Mouse (Mus musculus) intestine, embryonic 15.5 days (tissue): Measurements from ENCODE around the gene Kif3c. TPM values are rescaled to one million over a fixed set of nuclear protein-coding genes. Genes with fewer than 3 reads are reported as not detected.
"Not testable (repeated sequence)": the region's sequence is repeated elsewhere in the genome, so short reads cannot be mapped to it uniquely, and the experiment has no call there.

Experiments
- ATAC-seq: fragments of 200-750 bp; cut with Nextera tagmentation; 2 replicates; pipeline ENCODE4 v1.8.0; 2017; ENCODE audit warnings: moderate TSS enrichment, moderate library complexity
- H3K27ac ChIP-seq: fragments of 300-500 bp; sonication (generic); 2 replicates; pipeline ENCODE4 v1.5.1; 2015; ENCODE audit warnings: mild to moderate bottlenecking, inconsistent platforms
- H3K27me3 ChIP-seq: fragments of 300-500 bp; sonication (generic); replicated peaks from 2 replicates; pipeline ENCODE4 v1.6.1; 2015; ENCODE audit warnings: inconsistent platforms
- H3K36me3 ChIP-seq: fragments of 300-500 bp; sonication (generic); 2 replicates; pipeline ENCODE4 v1.6.1; 2015; ENCODE audit warnings: inconsistent platforms
- H3K4me1 ChIP-seq: fragments of 300-500 bp; sonication (generic); replicated peaks from 2 replicates; pipeline ENCODE4 v1.6.1; 2015; ENCODE audit warnings: inconsistent platforms
- H3K4me2 ChIP-seq: fragments of 300-500 bp; sonication (generic); replicated peaks from 2 replicates; pipeline ENCODE4 v1.6.1; 2015; ENCODE audit warnings: mild to moderate bottlenecking, inconsistent platforms
- H3K4me3 ChIP-seq: fragments of 300-500 bp; sonication (generic); replicated peaks from 2 replicates; pipeline ENCODE4 v1.5.1; 2015; ENCODE audit warnings: inconsistent platforms
- H3K9ac ChIP-seq: fragments of 300-500 bp; sonication (generic); 2 replicates; pipeline ENCODE4 v1.6.1; 2015; ENCODE audit warnings: inconsistent platforms
- H3K9me3 ChIP-seq: fragments of 300-500 bp; sonication (generic); 2 replicates; pipeline ENCODE4 v1.6.1; 2016; ENCODE audit warnings: inconsistent platforms
- WGBS: fragments of 180-500 bp; shearing (Covaris S2); methylation state at CpG from one replicate; pipeline ENCODE4 v1.1.7; 2015; 5-methylcytosine and 5-hydroxymethylcytosine counted together
- polyA plus RNA-seq: library from polyadenylated mRNA; unstranded; fragments of >200 nt; fragmentation: Nextera tagmentation; extraction: Ambion mirVana; gene quantifications from 2 replicates; pipeline ENCODE4 v1.2.1, GENCODE M21; 2015

Gene Kif3c
- polyA plus RNA-seq, 1 experiment from 2014 or later: 8.7 TPM

- no peak overlapping the region for H3K27ac ChIP-seq
- H3K4me1 ChIP-seq: no peaks in the 10 kb centered on the region
- H3K9ac ChIP-seq: no peak overlapping the region
- no peaks in the 10 kb centered on the region for H3K27me3 ChIP-seq
- WGBS: 92% methylated on average over 8 of the region's 8 CpGs
- H3K9me3 ChIP-seq: no peaks in the 10 kb centered on the region
- no peaks in the 10 kb centered on the region for H3K36me3 ChIP-seq
- H3K4me3 ChIP-seq: no peak overlapping the region
- no peak overlapping the region for H3K4me2 ChIP-seq
- no peak for ATAC-seq
These were observed 32.0 kb downstream of the Kif3c start for GRCm38 (mm10) chr12:3396931-3397330.

GRCm38 (mm10) chr12:3405662-3406061, 40.7 kb downstream of the Kif3c start:
- H3K27ac ChIP-seq, H3K4me3 ChIP-seq, H3K27me3 ChIP-seq, H3K9me3 ChIP-seq, ATAC-seq, H3K4me1 ChIP-seq, H3K4me2 ChIP-seq, H3K9ac ChIP-seq, H3K36me3 ChIP-seq: not testable (repeated sequence)
- 88% methylated on average over 3 of the region's 3 CpGs for WGBS

- WGBS: 94% methylated on average over 6 of the region's 6 CpGs
These were observed 41.7 kb downstream of the Kif3c start for GRCm38 (mm10) chr12:3406585-3406984.

GRCm38 (mm10) chr12:3414956-3415355, 50.0 kb downstream of the Kif3c start:
- WGBS: 95% methylated on average over 4 of the region's 4 CpGs
- Histone ChIP-seq H3K36me3 (no peaks in the 10 kb centered on the region), H3K4me3 (no peak overlapping the region), H3K9me3 (no peaks in the 10 kb centered on the region), H3K4me1 (no peaks in the 10 kb centered on the region), H3K27ac (no peak overlapping the region), H3K9ac (no peak overlapping the region), H3K4me2 (no peak overlapping the region), H3K27me3 (no peaks in the 10 kb centered on the region)
- no peak for ATAC-seq

More at GRCm38 (mm10) chr12:3406585-3406984, 41.7 kb downstream of the Kif3c start:
- H3K4me3 ChIP-seq: no peak overlapping the region
- no peaks in the 10 kb centered on the region for H3K36me3 ChIP-seq
- H3K4me1 ChIP-seq: no peaks in the 10 kb centered on the region
- H3K9ac ChIP-seq: no peak overlapping the region
- H3K27me3 ChIP-seq: no peaks in the 10 kb centered on the region
- ATAC-seq: no peak
- no peak overlapping the region for H3K27ac ChIP-seq
- no peak overlapping the region for H3K4me2 ChIP-seq
- no peaks in the 10 kb centered on the region for H3K9me3 ChIP-seq

DNA sequence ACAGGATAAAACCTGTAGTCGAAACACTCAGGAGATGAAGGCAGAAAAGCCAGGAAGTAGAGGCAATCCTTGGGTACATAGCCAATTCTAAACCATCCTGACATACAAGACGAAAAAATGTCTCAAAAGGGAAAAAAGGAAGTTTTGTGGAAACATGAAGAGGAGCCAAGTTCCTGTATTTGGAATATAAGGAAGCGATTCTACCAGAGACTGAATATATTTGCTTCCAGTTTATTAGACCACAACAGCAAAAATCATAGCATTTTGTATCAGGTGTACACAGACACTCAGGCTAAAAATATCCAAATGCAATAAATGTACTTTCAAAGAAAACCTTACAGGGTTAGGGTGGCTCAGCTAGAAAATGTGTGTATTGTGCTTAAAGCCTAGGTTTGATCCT, 53.8 kb downstream of the Kif3c start:
- H3K27ac ChIP-seq: no peak overlapping the region
- no peaks in the 10 kb centered on the region for H3K27me3 ChIP-seq
- no peak overlapping the region for H3K4me3 ChIP-seq
- no peak overlapping the region for H3K9ac ChIP-seq
- no peak overlapping the region for H3K4me2 ChIP-seq
- no peaks in the 10 kb centered on the region for H3K9me3 ChIP-seq
- ATAC-seq: no peak
- WGBS: 90% methylated on average over 3 of the region's 3 CpGs
- peaks cover 4% of the 10 kb centered on the region; the same call in 1 of the 2 replicates for H3K36me3 ChIP-seq
- H3K4me1 ChIP-seq: no peaks in the 10 kb centered on the region

DNA sequence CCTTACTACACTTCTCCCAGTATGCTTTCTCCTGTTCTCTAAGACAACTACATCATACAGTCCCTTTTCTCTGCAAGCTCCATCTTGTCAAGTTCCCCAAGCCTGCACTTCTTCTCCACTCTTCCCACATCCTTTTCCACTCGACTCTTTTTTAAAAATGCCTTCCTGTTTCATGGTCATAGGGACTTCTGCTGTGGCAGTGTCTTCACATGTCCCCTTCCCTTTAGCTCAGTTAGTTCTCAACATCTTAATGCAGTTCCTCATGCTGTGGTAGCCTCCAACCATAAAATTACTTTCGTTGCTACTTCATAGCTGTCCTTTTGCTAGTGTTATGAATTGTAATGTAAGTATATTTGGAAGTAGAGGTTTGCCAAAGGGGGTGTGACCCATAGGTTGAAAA, 55.6 kb downstream of the Kif3c start:
- H3K9me3 ChIP-seq: no peaks in the 10 kb centered on the region
- WGBS: 83% methylated on average over 2 of the region's 2 CpGs
- no peak overlapping the region for H3K9ac ChIP-seq
- no peak for ATAC-seq
- H3K4me3 ChIP-seq: no peak overlapping the region
- no peak overlapping the region for H3K4me2 ChIP-seq
- no peaks in the 10 kb centered on the region for H3K27me3 ChIP-seq
- peaks cover 5% of the 10 kb centered on the region; the same call in 1 of the 2 replicates for H3K4me1 ChIP-seq
- H3K27ac ChIP-seq: no peak overlapping the region
- peaks cover 4% of the 10 kb centered on the region; the same call in 1 of the 2 replicates for H3K36me3 ChIP-seq

DNA sequence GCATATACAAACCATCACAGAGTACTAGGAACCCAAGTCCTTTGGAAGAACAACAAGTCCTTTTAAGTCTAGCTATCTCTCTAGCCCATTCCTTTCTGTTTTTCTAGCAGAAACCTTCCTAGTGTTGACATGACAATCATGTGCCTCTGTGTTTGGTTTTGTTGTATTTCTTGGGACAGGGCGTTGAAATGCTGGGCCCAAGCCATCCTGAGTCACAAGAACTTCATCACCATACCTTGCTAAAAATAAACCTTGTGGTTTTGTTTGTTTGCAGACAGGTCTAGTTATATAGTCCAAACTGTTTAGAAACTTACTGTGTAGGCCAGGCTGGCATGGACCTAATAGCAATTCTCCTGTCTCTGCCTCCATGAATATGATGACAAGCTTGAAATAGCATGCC, 57.9 kb downstream of the Kif3c start:
- Histone ChIP-seq H3K9ac (no peak overlapping the region), H3K9me3 (no peaks in the 10 kb centered on the region), H3K27ac (no peak overlapping the region), H3K4me1 (peaks cover 5% of the 10 kb centered on the region; the same call in 1 of the 2 replicates), H3K4me2 (no peak overlapping the region), H3K4me3 (no peak overlapping the region), H3K36me3 (peaks cover 4% of the 10 kb centered on the region; the same call in 1 of the 2 replicates), H3K27me3 (no peaks in the 10 kb centered on the region)
- 87% methylated on average over 1 of the region's 1 CpGs for WGBS
- ATAC-seq: no peak

DNA sequence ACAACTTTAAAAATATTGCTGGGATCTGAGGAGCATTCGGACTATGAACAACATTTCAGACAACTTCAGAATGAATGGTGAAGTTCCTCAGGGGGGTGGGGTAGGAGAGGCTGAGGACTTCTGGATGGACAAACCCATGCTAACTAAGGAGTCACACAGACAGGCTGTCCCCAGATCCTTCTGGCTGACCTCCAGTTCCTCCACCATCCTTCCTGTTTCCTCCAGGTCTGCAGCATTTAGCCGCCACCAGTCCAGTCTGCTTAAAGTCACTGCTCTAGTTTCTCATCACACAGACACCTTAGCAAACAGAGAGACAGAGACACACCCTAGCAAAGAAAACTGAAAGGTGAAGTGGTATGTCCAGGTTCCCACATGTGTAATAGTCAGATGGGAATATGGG, 59.2 kb downstream of the Kif3c start:
- H3K9ac ChIP-seq: no peak overlapping the region
- peaks cover 5% of the 10 kb centered on the region; the same call in 1 of the 2 replicates for H3K4me1 ChIP-seq
- no peaks in the 10 kb centered on the region for H3K27me3 ChIP-seq
- no peak for ATAC-seq
- H3K27ac ChIP-seq: no peak overlapping the region
- WGBS: 73% methylated on average over 2 of the region's 2 CpGs
- H3K4me2 ChIP-seq: no peak overlapping the region
- H3K36me3 ChIP-seq: peaks cover 4% of the 10 kb centered on the region; the same call in 1 of the 2 replicates
- H3K4me3 ChIP-seq: no peak overlapping the region
- H3K9me3 ChIP-seq: no peaks in the 10 kb centered on the region

DNA sequence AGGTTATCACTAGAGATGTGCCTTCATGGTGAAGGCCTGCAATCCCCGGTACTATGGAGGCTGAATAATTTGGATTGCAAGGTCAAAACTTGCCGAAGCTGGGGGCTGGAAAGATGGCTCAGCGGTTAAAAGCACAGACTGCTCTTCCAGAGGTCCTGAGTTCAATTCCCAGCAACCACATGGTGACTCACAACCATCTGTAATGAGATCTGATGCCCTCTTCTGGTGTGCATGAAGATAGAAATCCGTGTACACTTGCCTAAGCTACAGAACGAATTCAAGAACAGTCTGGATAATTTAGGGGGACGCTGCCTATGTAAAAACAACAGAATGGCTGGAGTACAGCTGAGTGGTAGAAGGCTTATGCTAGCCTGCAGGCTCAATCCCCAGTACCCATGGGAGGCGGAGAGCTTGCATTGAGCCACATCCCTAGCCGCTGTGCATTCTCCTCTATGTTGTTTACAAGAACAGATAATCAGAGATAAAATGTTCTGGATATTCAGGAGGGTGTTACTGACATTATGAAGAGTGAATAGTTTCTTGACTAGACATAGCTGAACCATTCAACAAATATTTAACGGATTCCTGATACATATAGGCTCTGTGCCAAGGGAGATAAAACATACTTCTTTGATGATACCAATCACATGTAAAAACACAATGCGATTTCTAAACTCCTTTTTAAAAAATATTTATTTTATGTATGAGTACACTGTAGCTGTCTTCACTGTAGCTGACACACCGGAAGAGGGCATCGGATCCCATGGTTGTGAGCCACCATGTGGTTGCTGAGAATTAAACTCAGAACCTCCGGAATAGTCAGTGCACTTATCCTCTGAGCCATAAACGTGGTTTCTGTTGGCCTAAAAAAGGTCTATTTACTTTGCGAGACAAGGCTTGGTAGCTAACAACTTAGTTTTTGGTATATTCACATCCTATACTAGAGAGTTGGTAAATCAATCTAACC, 60.7 kb downstream of the Kif3c start:
- peaks cover 5% of the 10 kb centered on the region; the same call in 1 of the 2 replicates for H3K4me1 ChIP-seq
- peak overlapping the region; percentile 39 for H3K9ac ChIP-seq
- H3K4me2 ChIP-seq: peak overlapping the region; percentile 61
- peaks cover 4% of the 10 kb centered on the region; the same call in 1 of the 2 replicates for H3K36me3 ChIP-seq
- H3K4me3 ChIP-seq: peak overlapping the region; percentile 68
- H3K9me3 ChIP-seq: no peaks in the 10 kb centered on the region
- H3K27ac ChIP-seq: peak overlapping the region; percentile 85
- ATAC-seq: peak; percentile 56
- 36% methylated on average over 15 of the region's 15 CpGs for WGBS
- no peaks in the 10 kb centered on the region for H3K27me3 ChIP-seq

GRCm38 (mm10) chr12:3426530-3427034, 61.6 kb downstream of the Kif3c start, which contains the start of gene Asxl2:
Gene Asxl2 (plus strand): TSS chr12:3426857.
- H3K27ac ChIP-seq: peak within 1 kb of the TSS; percentile 97
- under 1% methylated on average over 53 of the region's 53 CpGs for WGBS
- ATAC-seq: peak; percentile 94

GRCm38 (mm10) chr12:3427067-3427889, 62.3 kb downstream of the Kif3c start:
- H3K4me3 ChIP-seq: peak overlapping the region; percentile 68

More at GRCm38 (mm10) chr12:3426530-3427034, 61.6 kb downstream of the Kif3c start, which contains the start of gene Asxl2:
- Histone ChIP-seq H3K27me3 (no peaks in the 10 kb centered on the region), H3K36me3 (peaks cover 4% of the 10 kb centered on the region; the same call in 1 of the 2 replicates), H3K4me1 (peaks cover 5% of the 10 kb centered on the region; the same call in 1 of the 2 replicates), H3K4me2 (peak within 1 kb of the TSS; percentile 61), H3K9ac (peak within 1 kb of the TSS; percentile 83), H3K4me3 (peak within 1 kb of the TSS; percentile 68), H3K9me3 (no peaks in the 10 kb centered on the region)

More at GRCm38 (mm10) chr12:3427067-3427889, 62.3 kb downstream of the Kif3c start:
- under 1% methylated on average over 65 of the region's 65 CpGs for WGBS
- no peaks in the 10 kb centered on the region for H3K36me3 ChIP-seq
- H3K9me3 ChIP-seq: no peaks in the 10 kb centered on the region
- H3K4me1 ChIP-seq: peaks cover 5% of the 10 kb centered on the region; the same call in 1 of the 2 replicates
- peak overlapping the region; percentile 97 for H3K27ac ChIP-seq
- peak overlapping the region; percentile 83 for H3K9ac ChIP-seq
- H3K4me2 ChIP-seq: peak overlapping the region; percentile 47
- H3K27me3 ChIP-seq: no peaks in the 10 kb centered on the region
- ATAC-seq: peak; percentile 69
